Mouse (Mus musculus): ENCODE data around the gene Kdm4b. TPM values are rescaled to one million over a fixed set of nuclear protein-coding genes. Genes with fewer than 3 reads are reported as not detected.

The Kdm4b gene
- total and polyA plus RNA-seq, 3 experiments, result 9.1 to 27.5 TPM; not detected in 1

DNA sequence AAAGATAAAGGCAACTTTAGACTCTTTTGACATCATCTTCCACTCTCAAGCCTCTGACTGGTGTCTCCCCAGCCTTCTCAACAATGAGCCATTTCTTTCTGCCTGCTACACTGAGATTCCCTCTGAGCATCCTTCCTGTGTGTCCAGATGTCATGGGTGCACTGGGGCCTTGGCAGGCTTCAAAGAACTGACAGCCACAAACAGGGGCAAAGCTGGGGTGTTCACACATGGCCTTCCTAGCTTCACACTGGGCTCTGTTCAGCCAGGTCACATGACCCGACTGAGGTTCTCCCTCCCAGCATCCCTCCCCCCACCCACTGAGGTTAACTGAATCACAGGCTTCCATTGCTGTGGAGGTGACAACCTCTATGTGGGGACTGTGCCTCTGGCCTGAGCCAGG, 29.7 kb upstream of the Kdm4b start:
- Histone ChIP-seq H3K9ac (ENCODE audit: control insufficient read depth, low read depth, low read length, poor library complexity, severe bottlenecking) (no peak overlapping the region), H3K4me3 (ENCODE audit: control insufficient read depth in 1 of 2, insufficient read depth in 1 of 2, low read depth in 2 of 2, low read length in 2 of 2) (no peak overlapping the region), H3K4me1 (ENCODE audit: control insufficient read depth in 1 of 2, insufficient read depth in 2 of 2, low read length in 2 of 2) (peaks cover 2 to 4% of the 10 kb centered on the region in 2 experiments; a peak in 3 of 4 replicates), H3K27ac (ENCODE audit: control insufficient read depth, low read depth, low read length) (no peak overlapping the region), H3K27me3 (ENCODE audit: control insufficient read depth in 1 of 2, insufficient read depth in 2 of 2, low read length in 2 of 2) (no peaks in the 10 kb centered on the region), H3K9me3 (replicated peaks; ENCODE audit: insufficient read depth, low read length) (no peaks in the 10 kb centered on the region), H3K36me3 (ENCODE audit: control insufficient read depth in 1 of 2, insufficient read depth in 2 of 2, low read length in 2 of 2) (peaks cover 0 to 3% of the 10 kb centered on the region in 2 experiments; a peak in 1 of 4 replicates), H3K79me2 (ENCODE audit: control insufficient read depth, insufficient read depth, low read length, poor library complexity) (no peaks in the 10 kb centered on the region; the same call in 1 of the 2 replicates)
- TF ChIP-seq USF1 (IDR thresholded peaks at IDR 0.05; ENCODE audit: low read depth, low read length), result 0 out of 2 replicates have a peak, but pooled peaks have one; percentile 26
- TF ChIP-seq USF2 (IDR thresholded peaks at IDR 0.05; ENCODE audit: borderline replicate concordance in 1 of 2, insufficient read depth in 1 of 2, low read depth in 1 of 2, low read length in 2 of 2), result no peak
- no peak for DNase-seq (ENCODE audit: low read depth, low spot score)

DNA sequence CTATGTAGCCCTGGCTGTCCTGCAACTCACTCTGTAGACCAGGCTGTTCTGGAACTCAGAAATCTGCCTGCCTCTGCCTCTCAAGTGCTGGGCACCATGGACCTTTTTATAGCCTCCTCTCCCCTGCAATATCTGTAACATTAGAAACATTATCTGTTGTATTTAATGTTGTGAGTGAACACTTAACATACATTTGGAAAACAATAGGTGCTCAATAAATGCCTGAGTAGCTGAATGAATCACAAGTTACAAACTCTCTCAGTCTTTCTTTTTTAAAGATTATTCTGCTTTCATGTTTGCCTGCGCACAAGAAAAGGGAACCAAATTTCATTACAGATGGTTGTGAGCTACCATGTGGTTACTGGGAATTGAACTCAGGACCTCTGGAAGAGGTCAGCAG, 27.6 kb upstream of the Kdm4b start:
- Histone ChIP-seq H3K27me3 (ENCODE audit: control insufficient read depth in 1 of 2, insufficient read depth in 2 of 2, low read length in 2 of 2) (no peaks in the 10 kb centered on the region), H3K36me3 (ENCODE audit: control insufficient read depth in 1 of 2, insufficient read depth in 2 of 2, low read length in 2 of 2) (no peaks in the 10 kb centered on the region), H3K27ac (ENCODE audit: control insufficient read depth, low read depth, low read length) (no peak overlapping the region), H3K4me3 (ENCODE audit: control insufficient read depth in 1 of 2, insufficient read depth in 1 of 2, low read depth in 2 of 2, low read length in 2 of 2) (no peak overlapping the region), H3K9ac (ENCODE audit: control insufficient read depth, low read depth, low read length, poor library complexity, severe bottlenecking) (no peak overlapping the region), H3K9me3 (replicated peaks; ENCODE audit: insufficient read depth, low read length) (no peaks in the 10 kb centered on the region), H3K4me1 (ENCODE audit: control insufficient read depth in 1 of 2, insufficient read depth in 2 of 2, low read length in 2 of 2) (peaks cover 0 to 6% of the 10 kb centered on the region in 2 experiments; a peak in 1 of 4 replicates), H3K79me2 (ENCODE audit: control insufficient read depth, insufficient read depth, low read length, poor library complexity) (no peaks in the 10 kb centered on the region)
- TF ChIP-seq TBP (IDR thresholded peaks at IDR 0.05; ENCODE audit: low read depth, low read length) (no peak), CHD2 (IDR thresholded peaks at IDR 0.05; ENCODE audit: low read length) (no peak), MYC (IDR thresholded peaks at IDR 0.05; ENCODE audit: low read depth, low read length) (no peak), ZC3H11A (IDR thresholded peaks at IDR 0.05; ENCODE audit: low read depth, low read length) (no peak), E2F4 (IDR thresholded peaks at IDR 0.05; ENCODE audit: borderline replicate concordance, low read depth, low read length) (no peak), NELFE (IDR thresholded peaks at IDR 0.05; ENCODE audit: low read depth, low read length) (no peak), ZMIZ1 (IDR thresholded peaks at IDR 0.05; ENCODE audit: low read depth, low read length) (no peak), CHD1 (IDR thresholded peaks at IDR 0.05; ENCODE audit: low read depth, low read length) (no peak), RAD21 (IDR thresholded peaks at IDR 0.05; ENCODE audit: low read depth, low read length) (no peak), RCOR1 (IDR thresholded peaks at IDR 0.05; ENCODE audit: low read depth, low read length) (no peak), GATA1 (IDR thresholded peaks at IDR 0.05; ENCODE audit: low read depth, low read length) (no peak), SMC3 (IDR thresholded peaks at IDR 0.05; ENCODE audit: low read depth, low read length) (no peak), POLR2AphosphoS2 (IDR thresholded peaks at IDR 0.05; ENCODE audit: low read length) (no peak), HCFC1 (IDR thresholded peaks at IDR 0.05; ENCODE audit: low read depth, low read length) (no peak), POLR2A (IDR thresholded peaks at IDR 0.05; ENCODE audit: control insufficient read depth in 1 of 2, insufficient read depth in 1 of 2, low read depth in 1 of 2, low read length in 2 of 2, poor library complexity in 1 of 2) (no peak), MAZ (IDR thresholded peaks at IDR 0.05; ENCODE audit: low read depth, low read length) (no peak), ZNF384 (IDR thresholded peaks at IDR 0.05; ENCODE audit: low read depth, low read length) (no peak), USF1 (IDR thresholded peaks at IDR 0.05; ENCODE audit: low read depth, low read length) (no peak), GABPA (IDR thresholded peaks at IDR 0.05; ENCODE audit: low read depth, low read length) (no peak)
- no peak for DNase-seq (ENCODE audit: low read depth, low spot score)

All from MEL (cell line).